Mouse (Mus musculus): ENCODE measurements around the gene Aox2.

Gene Aox2

GRCm38 (mm10) chr1:58289863-58290469, 11.8 kb downstream of the Aox2 start:
- DNase-seq, result no peak

- DNase-seq, result no peak
Observed at GRCm38 (mm10) chr1:58291394-58292300, 13.5 kb downstream of the Aox2 start.

GRCm38 (mm10) chr1:58294730-58295129, 16.6 kb downstream of the Aox2 start:
- no peak for DNase-seq

- DNase-seq, result peak; percentile 56
Observed at GRCm38 (mm10) chr1:58296278-58296677, 18.2 kb downstream of the Aox2 start.

GRCm38 (mm10) chr1:58296821-58297220, 18.7 kb downstream of the Aox2 start:
- DNase-seq, result no peak

- DNase-seq, result no peak
Observed at GRCm38 (mm10) chr1:58298347-58298746, 20.2 kb downstream of the Aox2 start.

- no peak for DNase-seq
Observed at GRCm38 (mm10) chr1:58301073-58301472, 22.9 kb downstream of the Aox2 start.

GRCm38 (mm10) chr1:58302015-58302414, 23.9 kb downstream of the Aox2 start:
- DNase-seq, result no peak

GRCm38 (mm10) chr1:58303009-58303408, 24.9 kb downstream of the Aox2 start:
- DNase-seq, result no peak

GRCm38 (mm10) chr1:58303726-58304125, 25.6 kb downstream of the Aox2 start:
- peak; percentile 13 for DNase-seq

GRCm38 (mm10) chr1:58304296-58304695, 26.2 kb downstream of the Aox2 start:
- no peak for DNase-seq

- no peak for DNase-seq
Observed at GRCm38 (mm10) chr1:58307181-58307580, 29.1 kb downstream of the Aox2 start.

GRCm38 (mm10) chr1:58308594-58308993, 30.5 kb downstream of the Aox2 start:
- DNase-seq, result no peak

GRCm38 (mm10) chr1:58309853-58310252, 31.7 kb downstream of the Aox2 start:
- DNase-seq, result no peak

GRCm38 (mm10) chr1:58311221-58311864, 33.2 kb downstream of the Aox2 start:
- no peak for DNase-seq

GRCm38 (mm10) chr1:58313173-58313572, 35.0 kb downstream of the Aox2 start:
- no peak for DNase-seq

GRCm38 (mm10) chr1:58315532-58315931, 37.4 kb downstream of the Aox2 start:
- DNase-seq, result no peak

GRCm38 (mm10) chr1:58333222-58333621, 55.1 kb downstream of the Aox2 start:
- no peak for DNase-seq

GRCm38 (mm10) chr1:58339901-58340300, 61.8 kb downstream of the Aox2 start:
- DNase-seq, result no peak

- no peak for DNase-seq
Observed at GRCm38 (mm10) chr1:58341576-58341975, 63.5 kb downstream of the Aox2 start.

GRCm38 (mm10) chr1:58343861-58344260, 65.7 kb downstream of the Aox2 start:
- no peak for DNase-seq

- no peak for DNase-seq
Observed at GRCm38 (mm10) chr1:58344570-58344969, 66.4 kb downstream of the Aox2 start.

- DNase-seq, result no peak
Observed at GRCm38 (mm10) chr1:58346159-58346558, 68.0 kb downstream of the Aox2 start.

GRCm38 (mm10) chr1:58348712-58349111, 70.6 kb downstream of the Aox2 start:
- no peak for DNase-seq

Measured in liver (tissue).